Mouse (Mus musculus) brain, embryonic 14.5 days (tissue): ENCODE results near the gene Lman1l.

Experiments
- CTCF ChIP-seq: fragments of 200-500 bp; IDR thresholded peaks from 2 replicates; pipeline ENCODE4 v1.5.1; 2012; ENCODE audit warnings: inconsistent platforms, mild to moderate bottlenecking, moderate library complexity, borderline replicate concordance; ENCODE audit not compliant: insufficient read depth, insufficient read length; ENCODE audit errors: extremely low read depth
- POLR2A ChIP-seq: fragments of 200-500 bp; IDR thresholded peaks from 2 replicates; pipeline ENCODE4 v1.6.1; 2012; ENCODE audit warnings: mild to moderate bottlenecking, inconsistent platforms, borderline replicate concordance; ENCODE audit not compliant: poor library complexity, insufficient read depth, insufficient read length, severe bottlenecking; ENCODE audit errors: extremely low read depth

- TF ChIP-seq CTCF (no peak), POLR2A (no peak)
Measured at GRCm38 (mm10) chr9:57597265-57597664, 23.3 kb downstream of the Lman1l start.
